Mouse (Mus musculus): ENCODE results near the gene Zcchc12.

Gene Zcchc12

GRCm38 (mm10) chrX:36195736-36196525 lies at the start of gene Zcchc12:
Zcchc12 (plus strand) TSS chrX:36195904.
- peak; percentile 16 for DNase-seq

- no peak for DNase-seq
Observed at GRCm38 (mm10) chrX:36146746-36147145, 49.0 kb upstream of the Zcchc12 start.

- no peak for DNase-seq
Observed at GRCm38 (mm10) chrX:36150100-36150499, 45.6 kb upstream of the Zcchc12 start.

GRCm38 (mm10) chrX:36156677-36157076 lies 39.0 kb upstream of the Zcchc12 start:
- no peak for DNase-seq

- no peak for DNase-seq
Observed at GRCm38 (mm10) chrX:36161567-36161966, 34.1 kb upstream of the Zcchc12 start.

GRCm38 (mm10) chrX:36183625-36184024 lies 12.1 kb upstream of the Zcchc12 start:
- DNase-seq, result no peak

- no peak for DNase-seq
Observed at GRCm38 (mm10) chrX:36186036-36186435, 9.7 kb upstream of the Zcchc12 start.

GRCm38 (mm10) chrX:36186443-36186842 lies 9.3 kb upstream of the Zcchc12 start:
- DNase-seq, result no peak

- no peak for DNase-seq
Observed at GRCm38 (mm10) chrX:36193951-36194350, 1.8 kb upstream of the Zcchc12 start.

- DNase-seq, result no peak
Observed at GRCm38 (mm10) chrX:36209554-36209953, 13.8 kb downstream of the Zcchc12 start.

GRCm38 (mm10) chrX:36211216-36211615 lies 15.5 kb downstream of the Zcchc12 start:
- no peak for DNase-seq

GRCm38 (mm10) chrX:36221366-36221765 lies 25.7 kb downstream of the Zcchc12 start:
- no peak for DNase-seq

- DNase-seq, result peak; percentile 77
Observed at GRCm38 (mm10) chrX:36225777-36226176, 30.1 kb downstream of the Zcchc12 start.

- peak; percentile 47 for DNase-seq
Observed at GRCm38 (mm10) chrX:36226577-36226976, 30.9 kb downstream of the Zcchc12 start.

GRCm38 (mm10) chrX:36228861-36229260 lies 33.2 kb downstream of the Zcchc12 start:
- no peak for DNase-seq

GRCm38 (mm10) chrX:36229273-36229672 lies 33.6 kb downstream of the Zcchc12 start:
- DNase-seq, result no peak

- DNase-seq, result no peak
Observed at GRCm38 (mm10) chrX:36235652-36236051, 39.9 kb downstream of the Zcchc12 start.

Measured in cerebellum, adult 9-10 months (tissue).